Comparison of ENCODE assay signal across 8 mouse cellular contexts in the genomic region with DNA sequence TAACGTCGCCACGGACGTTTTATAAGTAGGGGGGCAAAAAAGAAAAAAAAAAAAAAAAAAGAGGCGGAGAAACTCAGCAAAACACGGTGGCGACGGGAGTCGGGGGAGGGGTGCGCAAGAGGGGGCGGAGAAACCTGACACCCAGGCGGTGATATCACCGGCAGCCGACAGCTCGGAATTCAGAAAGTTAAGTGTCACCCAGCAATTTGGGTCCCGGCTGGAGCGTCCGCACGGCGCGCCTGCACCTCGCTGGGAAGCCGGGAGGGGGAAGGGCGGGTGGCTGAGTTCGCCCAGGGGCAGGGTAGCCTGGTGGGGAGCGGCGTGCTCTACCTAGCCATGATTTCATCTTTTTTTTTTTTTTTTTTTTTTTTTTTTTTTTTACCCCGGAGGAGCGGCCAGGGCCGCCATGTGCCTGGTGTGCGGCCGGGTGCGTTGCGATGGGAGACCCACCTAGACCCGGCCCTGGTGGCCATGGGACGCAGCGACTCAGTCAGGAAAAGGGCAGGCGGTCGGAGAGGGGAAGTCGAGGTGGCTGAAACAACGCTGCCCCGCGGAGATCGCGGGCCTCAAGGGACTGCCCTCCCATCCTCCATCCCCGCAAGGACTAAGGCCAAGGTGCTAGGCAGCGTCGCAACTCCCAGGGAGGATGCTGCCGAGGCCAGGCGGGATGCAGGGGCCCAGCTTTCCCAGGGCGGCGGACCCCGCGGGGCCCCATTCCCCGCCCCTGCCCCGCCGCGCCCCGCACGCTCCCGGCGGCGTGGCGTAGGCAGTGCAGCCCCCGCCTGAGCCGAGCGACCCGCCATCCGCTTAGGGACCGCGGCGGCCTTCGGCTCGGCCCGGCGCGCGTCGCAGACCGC. TPM values are rescaled to one million over a fixed set of nuclear protein-coding genes. Genes with fewer than 3 reads are reported as not detected.
DNase-seq lines count a peak whose midpoint lies in the region; ATAC-seq and TF ChIP-seq lines count a peak whose summit lies in the region.

No protein-coding gene starts in this region.

- peak overlapping the region; percentile 75 for H3K4me3 ChIP-seq in ES-Bruce4 (ENCODE audit: low read depth, low read length)
- peak overlapping the region; percentile 80 for H3K4me3 ChIP-seq in forebrain, embryonic 13.5 days
- peak overlapping the region; percentile 85 for H3K4me3 ChIP-seq in lung, embryonic 14.5 days (ENCODE audit: low read depth, low read length)
- peak overlapping the region; percentile 91 for H3K4me3 ChIP-seq in olfactory bulb, adult 2 months (ENCODE audit: insufficient read depth, low read depth, low read length)

- peak overlapping the region; percentile 94 for H3K4me2 ChIP-seq in forebrain, embryonic 13.5 days
- peak overlapping the region; percentile 98 for H3K4me2 ChIP-seq in lung, embryonic 14.5 days

- peak; percentile 10 for TF ChIP-seq POLR2A in ES-Bruce4 (IDR thresholded peaks at IDR 0.05; ENCODE audit: insufficient read depth, low read length)
- TF ChIP-seq POLR2A in olfactory bulb, adult 2 months (IDR thresholded peaks at IDR 0.05; ENCODE audit: insufficient read depth, low read depth, low read length) = peak; percentile 50

- H3K27me3 ChIP-seq in ES-Bruce4 (ENCODE audit: control insufficient read depth, insufficient read depth, low read length, poor library complexity, severe bottlenecking) = no peaks in the 10 kb centered on the region
- H3K27me3 ChIP-seq in forebrain, embryonic 13.5 days = no peaks in the 10 kb centered on the region
- no peaks in the 10 kb centered on the region for H3K27me3 ChIP-seq in lung, embryonic 14.5 days (ENCODE audit: insufficient read depth, low read length)

- H3K27ac ChIP-seq in ES-Bruce4 (ENCODE audit: insufficient read depth, low read length) = no peak overlapping the region
- peak overlapping the region; percentile 96 for H3K27ac ChIP-seq in forebrain, embryonic 13.5 days
- peak overlapping the region; percentile 95 for H3K27ac ChIP-seq in lung, embryonic 14.5 days (ENCODE audit: low read depth)
- peak overlapping the region; percentile 97 for H3K27ac ChIP-seq in olfactory bulb, adult 2 months (ENCODE audit: insufficient read depth, low read depth, low read length)

- H3K36me3 ChIP-seq in ES-Bruce4 (ENCODE audit: control insufficient read depth, insufficient read depth, low read length, poor library complexity, severe bottlenecking) = no peaks in the 10 kb centered on the region
- H3K36me3 ChIP-seq in forebrain, embryonic 13.5 days (ENCODE audit: poor library complexity, severe bottlenecking) = peaks cover 4% of the 10 kb centered on the region; the same call in 1 of the 2 replicates
- H3K36me3 ChIP-seq in lung, embryonic 14.5 days (ENCODE audit: insufficient read depth) = no peaks in the 10 kb centered on the region

- ATAC-seq in forebrain, embryonic 13.5 days = peak; percentile 68
- ATAC-seq in lung, embryonic 14.5 days (ENCODE audit: insufficient read depth) = peak; percentile 64

- intact Hi-C loops in heart, postnatal 10 days (cut with DNase I) = loop anchor here (5.0 to 10.0 kb wide), 2 partner anchors 73 to 1455 kb away; partner anchors contain the start of gene Cog6

- 0 out of 2 replicates have a peak, but pooled peaks have one; percentile 35 for TF ChIP-seq EP300 in ES-Bruce4 (IDR thresholded peaks at IDR 0.05; ENCODE audit: insufficient read depth, low read depth, low read length)

- H3K4me1 ChIP-seq in ES-Bruce4 (ENCODE audit: control insufficient read depth, insufficient read depth, low read length) = no peaks in the 10 kb centered on the region
- peaks cover 46% of the 10 kb centered on the region for H3K4me1 ChIP-seq in forebrain, embryonic 13.5 days
- H3K4me1 ChIP-seq in lung, embryonic 14.5 days (ENCODE audit: insufficient read depth) = peaks cover 4% of the 10 kb centered on the region; the same call in 1 of the 2 replicates
- peaks cover 18% of the 10 kb centered on the region for H3K4me1 ChIP-seq in olfactory bulb, adult 2 months (ENCODE audit: control insufficient read depth, insufficient read depth, low read length)

- peak overlapping the region; percentile 92 for H3K9ac ChIP-seq in ES-Bruce4 (ENCODE audit: low read depth, poor library complexity, severe bottlenecking)
- peak overlapping the region; percentile 96 for H3K9ac ChIP-seq in forebrain, embryonic 13.5 days
- H3K9ac ChIP-seq in lung, embryonic 14.5 days = peak overlapping the region; percentile 94

- no peak for TF ChIP-seq CTCF in ES-Bruce4 (IDR thresholded peaks at IDR 0.05; ENCODE audit: low read depth, low read length)
- TF ChIP-seq CTCF in lung, embryonic 14.5 days (IDR thresholded peaks at IDR 0.05; ENCODE audit: low read depth) = peak; percentile 31
- TF ChIP-seq CTCF in olfactory bulb, adult 2 months (IDR thresholded peaks at IDR 0.05; ENCODE audit: insufficient read depth, low read depth, low read length) = no peak; the same call in 1 of the 2 replicates

- DNase-seq in c-Kit-positive CD71-positive TER-119-positive erythroid progenitor cells, embryonic 14.5 days (ENCODE audit: low spot score) = peak; percentile 74
- DNase-seq in heart, postnatal 10 days = peak; percentile 91
- DNase-seq in layer of hippocampus, adult 18-20 months (ENCODE audit: low spot score in 2 of 2) = peak; percentile 74 to 89
- DNase-seq in lung, embryonic 14.5 days = peak; percentile 85
- peak; percentile 93 for DNase-seq in thymus, postnatal 0 days (ENCODE audit: low spot score)

- no peaks in the 10 kb centered on the region for H3K9me3 ChIP-seq in ES-Bruce4 (replicated peaks; ENCODE audit: control insufficient read depth, insufficient read depth, low read length, poor library complexity, severe bottlenecking)
- no peaks in the 10 kb centered on the region for H3K9me3 ChIP-seq in forebrain, embryonic 13.5 days (replicated peaks)
- no peaks in the 10 kb centered on the region for H3K9me3 ChIP-seq in lung, embryonic 14.5 days (ENCODE audit: low read depth, low read length)

- WGBS in forebrain, embryonic 13.5 days = under 1% methylated on average over 61 of the region's 80 CpGs
- WGBS in lung, embryonic 14.5 days = under 1% methylated on average over 80 of the region's 80 CpGs
- WGBS in olfactory bulb, adult 2 months = under 1% methylated on average over 74 of the region's 80 CpGs

RNA-seq across cellular contexts. Expression of gene Setd7, which starts 0.9 kb away (rescaled TPM):
- 46.1 and 48.1 TPM in 2 replicates for polyA plus RNA-seq in ES-Bruce4 (2011; ENCODE audit: insufficient read depth, insufficient read length, low read depth, missing spikeins)
- polyA plus RNA-seq in forebrain, embryonic 13.5 days (2015; fragmentation: Nextera tagmentation; extraction: Ambion mirVana) = 5.1 TPM in 2 replicates
- 10 to 100 TPM; 57.0 to 67.0 TPM for total RNA-seq in heart, postnatal 10 days (2021)
- total RNA-seq in layer of hippocampus, adult 18-20 months (2021) = 100 to 1,000 TPM; 143 to 153 TPM
- polyA plus RNA-seq in lung, embryonic 14.5 days (2014; fragmentation: Nextera tagmentation; extraction: Ambion mirVana) = 4.3 and 4.5 TPM in 2 replicates
- polyA plus RNA-seq in olfactory bulb, adult 2 months (2012; ENCODE audit: insufficient read depth, insufficient read length, low replicate concordance, missing spikeins) = 388 TPM in 1 of 2 replicates, not detected in the other
- 4.7 and 8.0 TPM in 2 replicates for polyA plus RNA-seq in thymus, postnatal 0 days (2015; fragmentation: Nextera tagmentation; extraction: Ambion mirVana)
